Mouse (Mus musculus) cerebellum, adult 9-11 months (tissue): ENCODE measurements around the gene Dgkd.
"Not testable (repeated sequence)": the region's sequence is repeated elsewhere in the genome, so short reads cannot be mapped to it uniquely, and the experiment has no call there.

Source experiments
- DNase-seq: peaks from one replicate; pipeline ENCODE4 v3.0.0; 2022

Gene Dgkd

DNA sequence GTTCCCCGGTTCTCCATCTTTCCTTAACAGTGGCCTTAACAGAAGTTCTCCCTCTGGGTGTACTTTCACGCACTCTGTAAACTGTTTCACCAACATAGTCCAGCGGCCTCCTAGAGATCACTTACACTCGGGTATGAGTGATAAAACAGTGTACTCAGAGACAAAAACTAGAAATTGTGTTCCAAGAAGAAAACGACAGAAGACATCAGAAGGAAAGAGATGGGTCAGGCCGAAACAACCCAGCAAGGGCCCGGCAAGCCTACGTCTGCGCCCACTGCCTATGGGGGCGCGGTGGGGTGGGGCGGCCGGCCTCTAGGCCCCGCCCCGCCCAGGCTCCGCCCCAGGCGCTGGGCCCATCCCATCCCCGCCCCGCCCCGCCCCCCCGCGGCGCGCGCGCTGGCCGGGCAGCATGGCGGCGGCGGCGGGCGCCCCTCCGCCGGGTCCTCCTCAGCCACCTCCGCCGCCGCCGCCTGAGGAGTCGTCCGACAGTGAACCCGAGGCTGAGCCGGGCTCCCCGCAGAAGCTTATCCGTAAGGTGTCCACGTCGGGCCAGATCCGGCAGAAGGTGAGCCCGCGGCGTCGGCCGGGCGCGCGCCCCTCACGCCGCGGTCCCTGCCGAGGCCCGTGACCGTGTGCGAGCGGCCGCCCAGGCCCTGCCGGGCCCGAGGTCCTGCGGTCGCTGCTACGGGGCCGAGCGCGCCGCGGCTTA lies at the start of gene Dgkd:
TSS of gene Dgkd (plus strand) at position 396 of the 709 bp plus-strand sequence.
- peak; percentile 78 for DNase-seq

DNA sequence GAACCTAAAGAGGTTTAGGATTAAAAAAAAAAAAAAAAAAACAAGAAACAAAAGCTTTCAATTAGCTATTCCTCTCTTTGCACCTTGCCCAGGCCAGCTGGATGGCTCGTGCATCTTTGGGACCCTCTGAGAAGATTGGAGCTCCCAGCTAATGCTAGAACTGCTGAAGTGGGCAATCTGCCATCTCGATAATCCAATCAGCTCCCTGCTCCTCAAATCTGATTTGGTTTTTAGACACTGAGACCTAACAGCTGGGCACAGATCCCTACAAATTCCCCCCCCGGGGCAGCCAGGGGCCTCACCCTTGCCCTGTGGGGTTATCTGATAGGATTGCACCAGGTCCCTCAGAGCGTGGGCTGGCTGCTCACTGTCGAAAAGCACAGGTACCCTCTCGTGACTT lies 49.5 kb upstream of the Dgkd start, which contains the start of gene Sag:
TSS of gene Sag (plus strand) at position 105 of the 400 bp plus-strand sequence.
- DNase-seq = no peak

DNA sequence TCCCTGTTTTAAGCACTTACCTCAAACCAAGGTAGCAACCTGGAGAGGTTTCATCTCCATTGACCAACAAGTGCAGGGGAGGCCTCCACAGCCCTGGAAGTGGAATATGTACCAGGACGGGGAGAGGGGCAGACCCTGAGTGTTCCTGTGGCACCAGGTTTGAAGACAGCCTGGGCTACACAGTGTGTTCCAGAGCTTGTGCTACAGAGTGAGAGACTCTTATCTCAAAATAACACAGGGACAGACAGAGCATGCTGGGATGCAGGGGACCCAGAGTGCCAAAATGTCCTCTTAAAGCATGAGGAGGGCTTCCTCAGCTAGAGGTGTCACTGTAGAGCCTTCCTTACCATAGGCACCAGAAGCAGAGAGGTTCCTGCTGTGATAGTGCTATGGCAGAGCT lies 45.3 kb upstream of the Dgkd start:
- DNase-seq = no peak

DNA sequence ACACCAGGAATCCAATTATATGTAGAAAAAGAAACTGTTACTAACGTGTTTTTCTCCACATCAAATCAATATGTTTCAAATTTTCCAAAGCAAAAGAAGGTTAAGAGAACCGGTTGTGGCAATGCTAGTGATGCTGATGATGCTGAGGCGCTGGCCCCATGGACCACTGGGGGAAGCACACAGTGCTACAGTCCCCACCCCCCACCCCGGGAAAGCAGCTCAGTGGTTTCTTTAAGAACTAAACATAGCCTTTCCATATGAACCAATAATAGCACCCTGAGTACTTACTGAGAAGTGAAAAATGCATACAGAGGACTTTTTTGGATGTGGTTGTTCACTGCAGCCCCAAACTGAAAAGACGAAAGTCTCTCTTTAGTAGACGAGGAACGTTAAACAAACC lies 41.7 kb upstream of the Dgkd start:
- no peak for DNase-seq

DNA sequence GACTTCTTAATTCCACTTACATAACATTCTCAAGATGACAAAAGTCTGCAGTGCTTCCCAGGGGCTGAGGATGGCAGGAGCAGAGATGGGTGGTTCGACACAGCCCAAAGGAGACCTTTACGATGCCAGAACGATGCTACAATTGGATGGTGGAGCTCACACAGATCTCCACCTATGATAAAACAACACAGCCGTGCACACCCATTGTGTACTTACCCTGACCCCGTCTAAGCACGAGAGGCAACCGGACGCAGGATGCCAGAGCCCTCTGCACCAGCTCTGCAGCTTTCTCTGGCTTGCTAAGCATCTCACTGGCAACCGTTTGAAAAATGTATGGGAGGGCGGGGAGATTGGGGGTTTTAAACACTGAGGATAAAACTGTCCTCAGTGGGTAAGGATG lies 41.0 kb upstream of the Dgkd start:
- DNase-seq = no peak

DNA sequence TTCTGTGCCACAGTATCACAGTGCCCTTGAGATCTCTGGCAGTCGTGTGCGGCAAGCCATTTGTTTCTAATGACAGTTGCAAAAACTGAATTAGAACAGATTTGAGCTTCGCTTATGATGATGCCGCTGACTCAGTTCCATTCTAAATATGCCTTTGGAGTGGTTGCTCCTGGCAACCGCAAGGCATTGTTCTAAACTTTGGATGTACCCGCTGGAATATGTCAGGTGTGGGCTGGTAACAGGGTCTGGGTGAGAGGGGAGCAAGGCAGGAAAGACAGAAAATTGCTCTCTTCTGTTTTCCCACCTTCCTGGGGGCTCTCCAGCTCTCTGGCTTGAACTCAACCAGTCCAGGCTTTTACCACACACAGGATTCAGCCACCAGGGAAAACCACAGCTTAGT lies 39.9 kb upstream of the Dgkd start:
- no peak for DNase-seq

DNA sequence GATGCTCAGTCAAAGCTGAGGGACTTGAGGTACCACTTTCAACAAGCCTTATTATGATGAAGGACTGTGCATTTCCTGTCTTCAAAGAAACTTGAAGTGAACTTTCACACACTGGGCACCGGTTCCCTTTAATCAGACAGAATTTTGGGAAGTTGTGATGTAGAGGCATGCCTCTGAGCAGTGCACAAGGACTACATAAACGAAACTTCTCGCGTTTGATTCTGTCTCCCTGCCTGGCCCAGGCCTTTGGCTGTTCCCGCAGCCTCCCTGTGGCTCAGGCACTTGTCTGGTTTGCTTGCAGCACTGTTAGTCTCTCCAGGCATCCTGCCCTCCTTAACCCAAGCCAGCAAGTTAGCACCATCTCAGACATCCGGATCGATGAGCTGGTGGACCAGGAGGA lies 39.4 kb upstream of the Dgkd start:
- peak; percentile 45 for DNase-seq

DNA sequence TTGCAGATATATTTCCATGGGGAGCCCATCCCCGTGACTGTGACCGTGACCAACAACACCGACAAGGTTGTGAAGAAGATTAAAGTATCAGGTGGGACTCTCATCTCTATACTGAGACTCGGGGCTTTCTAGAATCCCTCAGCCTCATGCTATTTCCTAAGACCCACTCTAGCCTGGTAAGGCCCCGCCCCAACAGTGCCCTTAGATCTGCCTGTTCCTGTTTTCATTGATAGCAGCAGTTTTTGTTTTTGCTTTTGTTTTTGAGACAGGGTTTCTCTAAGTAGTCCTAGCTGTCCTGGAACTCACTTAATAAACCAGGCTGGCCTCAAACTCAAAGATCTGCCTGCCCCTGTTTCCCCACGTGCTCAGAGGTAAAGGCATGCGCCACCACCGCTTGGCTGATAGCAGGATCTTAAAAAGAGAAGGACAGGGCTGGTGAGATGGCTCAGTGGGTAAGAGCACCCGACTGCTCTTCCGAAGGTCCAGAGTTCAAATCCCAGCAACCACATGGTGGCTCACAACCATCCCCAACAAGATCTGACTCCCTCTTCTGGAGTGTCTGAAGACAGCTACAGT lies 28.6 kb upstream of the Dgkd start:
- no peak for DNase-seq

DNA sequence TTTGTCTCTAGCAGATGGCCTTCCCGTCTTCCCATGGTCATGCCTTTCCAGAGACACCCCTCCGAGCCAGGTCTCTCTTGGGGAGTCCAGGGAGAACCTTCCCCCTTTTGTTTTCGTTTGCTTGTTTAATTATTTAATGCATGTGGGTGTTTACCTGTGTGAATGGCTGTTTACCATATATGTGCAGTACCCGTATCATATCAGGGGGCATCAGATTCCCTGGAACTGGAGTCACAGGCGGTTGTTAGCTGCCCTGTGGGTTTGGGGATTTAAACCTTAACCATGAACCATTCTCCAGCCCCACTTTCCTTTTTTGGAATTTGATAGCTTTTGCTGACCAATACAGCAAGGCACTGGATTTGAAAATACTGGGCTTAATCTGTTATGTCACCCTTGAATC lies 27.8 kb upstream of the Dgkd start:
- DNase-seq = no peak

DNA sequence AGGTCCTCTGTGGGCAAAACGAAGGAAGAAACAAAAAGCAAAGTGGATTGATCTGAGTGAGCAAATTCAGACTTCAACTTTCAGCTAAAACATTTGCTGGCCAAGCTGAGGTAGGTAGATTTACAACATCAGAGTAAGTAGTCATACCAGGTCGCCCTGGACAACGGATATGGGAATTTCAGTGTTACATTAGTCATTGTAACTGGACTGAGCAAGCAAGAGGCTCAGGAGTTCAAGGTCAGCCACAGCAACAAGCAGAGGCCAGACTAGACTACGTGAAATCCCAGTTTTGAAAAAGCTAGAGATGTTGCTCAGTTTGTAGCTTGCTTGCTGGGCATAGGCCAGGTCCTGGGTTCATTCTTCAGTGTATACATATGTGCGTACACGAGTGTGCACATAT lies 27.1 kb upstream of the Dgkd start:
- no peak for DNase-seq

DNA sequence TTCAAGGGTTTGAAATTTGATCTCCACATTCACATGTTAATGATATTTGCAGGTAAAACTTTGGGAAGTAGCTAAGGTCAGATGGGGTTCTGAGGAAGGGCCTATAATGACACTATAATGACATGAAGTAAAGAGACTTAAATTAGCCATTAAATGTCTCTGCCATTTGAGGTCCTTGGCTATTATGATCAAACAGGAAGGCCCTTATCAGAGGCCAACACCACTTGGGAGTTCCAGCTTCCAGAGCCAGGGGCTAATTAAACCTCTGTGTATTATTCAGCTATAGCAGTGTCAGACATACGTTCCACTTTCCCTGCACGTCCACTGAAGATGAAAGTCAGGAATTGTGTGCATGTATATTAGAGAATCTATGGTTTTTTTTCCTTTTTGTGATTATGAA lies 26.6 kb upstream of the Dgkd start:
- DNase-seq = no peak

DNA sequence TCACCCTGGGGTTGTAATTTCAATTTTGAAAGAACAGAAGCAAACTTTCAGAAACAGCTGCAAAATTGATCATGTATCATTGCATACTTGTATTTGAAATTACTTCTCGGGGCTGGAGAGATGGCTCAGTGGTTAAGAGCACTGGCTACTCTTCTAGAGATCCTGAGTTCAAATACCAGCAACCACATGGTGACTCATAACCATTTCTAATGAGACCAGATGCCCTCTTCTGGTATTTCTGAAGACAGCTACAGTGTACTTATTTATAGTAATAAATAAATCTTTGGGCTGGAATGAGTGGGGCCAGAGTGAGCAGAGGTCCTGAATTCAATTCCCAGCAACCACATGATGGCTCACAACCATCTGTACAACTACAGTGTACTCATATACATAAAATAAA lies 25.6 kb upstream of the Dgkd start:
- not testable (repeated sequence) for DNase-seq

DNA sequence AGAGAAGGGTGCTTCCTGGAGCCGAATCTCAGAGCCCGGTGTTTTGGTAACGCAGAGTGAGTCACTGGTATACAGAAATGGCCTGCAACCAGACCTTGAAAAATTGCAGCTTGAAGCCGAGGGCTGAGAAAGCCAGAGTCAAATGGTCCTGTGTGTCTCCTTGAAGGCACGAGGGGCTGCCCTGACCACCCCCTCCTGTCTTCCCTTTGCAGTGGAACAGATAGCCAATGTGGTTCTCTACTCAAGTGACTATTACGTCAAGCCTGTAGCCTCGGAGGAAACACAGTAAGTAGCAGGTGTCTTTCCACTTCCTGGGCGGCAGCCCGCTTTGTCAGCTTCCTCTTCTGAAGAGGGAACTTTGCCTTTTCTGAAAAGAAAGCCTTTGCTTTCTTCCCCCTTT lies 24.9 kb upstream of the Dgkd start:
- DNase-seq = no peak

DNA sequence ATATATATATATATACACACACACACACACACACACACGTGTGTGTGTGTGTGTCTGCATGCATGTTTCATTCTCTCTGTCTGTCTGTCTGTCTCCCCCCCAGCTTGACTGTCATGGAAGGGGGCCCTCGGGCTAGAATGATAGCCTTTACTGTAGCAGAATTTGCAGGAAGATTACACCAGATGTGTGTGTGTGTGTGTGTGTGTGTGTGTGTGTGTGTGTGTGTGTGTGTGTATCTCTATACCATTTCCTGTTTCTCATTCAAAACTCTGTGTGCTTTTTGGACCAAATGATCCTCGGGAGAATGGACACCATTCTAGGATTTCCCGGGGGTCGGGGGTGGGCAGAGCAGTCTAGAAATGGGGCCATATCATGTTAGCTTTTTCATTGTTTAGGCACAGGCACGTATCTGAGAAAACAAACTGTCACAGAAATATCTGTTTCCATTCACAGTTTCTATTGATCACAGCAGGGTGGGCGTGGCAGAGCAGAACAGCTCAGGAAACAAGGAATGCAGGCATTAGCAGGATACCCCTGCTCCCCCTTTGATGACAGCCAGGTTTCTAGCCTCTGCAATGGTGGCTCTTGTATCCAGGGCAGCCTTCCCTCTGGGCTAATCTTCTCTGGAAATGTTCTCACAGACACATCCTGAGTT lies 24.0 kb upstream of the Dgkd start:
- DNase-seq = no peak

DNA sequence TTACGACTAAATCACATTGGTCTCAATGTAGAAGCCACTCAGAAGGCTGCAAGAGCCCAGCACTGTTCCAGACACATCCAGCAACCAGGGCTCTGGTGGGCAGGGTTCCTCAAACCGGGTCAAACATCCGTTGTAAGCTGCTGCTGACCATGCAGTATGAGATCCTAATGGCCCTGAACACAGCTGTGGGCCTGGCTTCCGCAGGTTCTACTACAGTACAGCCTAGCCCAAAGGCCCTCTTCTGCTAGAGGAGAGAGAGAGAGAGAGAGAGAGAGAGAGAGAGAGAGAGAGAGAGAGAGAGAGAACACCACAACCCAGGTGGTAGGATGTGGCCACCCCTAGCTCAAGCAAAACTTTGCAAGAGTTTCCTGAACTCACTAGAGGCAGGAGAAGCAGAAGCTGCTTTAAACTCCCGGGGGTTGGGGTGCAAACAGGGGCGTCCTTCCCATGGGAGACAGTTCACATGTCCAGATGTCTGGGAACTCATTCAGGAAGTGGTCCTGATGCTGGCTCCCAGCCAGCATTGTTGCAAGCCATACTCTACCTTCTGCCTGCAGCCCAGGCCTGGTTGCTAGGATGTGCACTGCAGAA lies 23.4 kb upstream of the Dgkd start:
- no peak for DNase-seq

DNA sequence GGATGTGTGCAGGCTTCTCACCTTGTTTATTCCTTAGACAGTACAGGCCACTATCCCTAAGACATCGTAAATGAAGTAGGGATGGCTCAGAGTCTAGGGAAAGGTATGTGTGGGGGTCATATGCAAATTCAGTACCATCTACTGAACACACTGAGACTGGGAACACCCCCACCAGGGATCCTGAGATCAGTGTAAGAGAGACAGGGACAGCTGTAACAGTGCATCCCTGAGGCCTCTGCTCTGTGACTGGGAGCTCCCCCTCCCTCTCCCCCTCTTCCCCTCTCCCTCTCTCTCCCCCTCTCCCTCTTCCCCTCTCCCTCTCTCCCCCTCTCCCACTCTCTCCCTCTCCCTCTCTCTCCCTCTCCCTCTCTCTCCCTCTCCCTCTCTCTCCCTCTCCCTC lies 16.6 kb upstream of the Dgkd start:
- DNase-seq = no peak

DNA sequence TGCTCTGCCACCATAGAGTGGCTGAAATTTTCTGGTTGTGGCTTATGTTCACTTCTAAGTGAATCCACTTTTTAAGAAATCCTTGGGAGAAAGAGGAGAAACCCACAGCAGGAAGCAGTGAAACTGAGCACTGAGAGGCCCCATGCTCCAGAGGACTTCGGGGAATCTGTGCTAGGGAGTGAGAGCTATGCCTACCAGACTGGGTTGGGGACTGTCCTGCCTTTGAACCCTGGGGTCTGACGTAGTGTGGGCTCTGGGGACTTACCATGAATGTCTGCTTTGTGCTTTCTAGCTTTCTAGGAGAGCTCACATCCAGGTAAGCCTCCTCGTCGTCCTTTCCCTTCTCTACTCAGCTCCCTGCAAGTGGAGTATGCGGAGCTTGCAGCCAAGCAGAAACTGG lies 16.1 kb upstream of the Dgkd start:
- DNase-seq = no peak

DNA sequence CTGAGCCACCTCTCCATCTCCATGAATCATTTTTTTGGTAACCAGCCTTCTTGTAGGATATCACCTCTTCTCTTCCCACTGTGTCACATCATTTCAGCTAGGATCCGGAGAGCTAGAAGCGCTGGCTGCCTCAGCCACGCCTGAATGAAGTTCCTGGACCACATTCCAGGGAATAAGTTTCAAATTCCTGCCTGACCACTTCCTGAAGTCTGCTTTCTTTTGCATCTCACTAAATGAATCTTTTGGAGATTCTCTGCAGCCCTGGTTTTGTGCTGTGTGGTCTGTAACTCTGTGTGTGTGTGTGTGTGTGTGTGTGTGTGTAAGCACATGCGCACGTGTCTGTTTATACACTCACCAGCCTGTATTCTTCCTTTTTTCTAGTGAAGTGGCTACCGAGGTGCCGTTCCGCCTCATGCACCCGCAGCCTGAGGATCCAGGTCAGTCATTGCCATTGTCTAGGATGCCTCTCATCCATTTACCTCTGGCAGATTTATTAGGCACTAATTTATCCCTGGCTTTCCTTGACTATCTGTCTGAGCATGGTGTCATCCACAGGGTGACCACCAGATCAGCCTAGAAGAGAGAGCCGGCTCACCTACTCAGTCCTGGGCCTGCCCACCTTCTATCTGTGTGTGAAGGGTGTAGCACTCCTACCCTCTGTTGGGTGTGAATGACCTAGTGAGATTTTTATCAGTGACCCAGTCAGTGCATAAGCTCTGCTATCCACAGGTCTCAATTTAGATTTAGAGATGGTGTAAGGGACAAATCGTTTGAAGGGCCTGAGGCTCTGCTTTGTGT lies 12.5 kb upstream of the Dgkd start:
- no peak for DNase-seq

DNA sequence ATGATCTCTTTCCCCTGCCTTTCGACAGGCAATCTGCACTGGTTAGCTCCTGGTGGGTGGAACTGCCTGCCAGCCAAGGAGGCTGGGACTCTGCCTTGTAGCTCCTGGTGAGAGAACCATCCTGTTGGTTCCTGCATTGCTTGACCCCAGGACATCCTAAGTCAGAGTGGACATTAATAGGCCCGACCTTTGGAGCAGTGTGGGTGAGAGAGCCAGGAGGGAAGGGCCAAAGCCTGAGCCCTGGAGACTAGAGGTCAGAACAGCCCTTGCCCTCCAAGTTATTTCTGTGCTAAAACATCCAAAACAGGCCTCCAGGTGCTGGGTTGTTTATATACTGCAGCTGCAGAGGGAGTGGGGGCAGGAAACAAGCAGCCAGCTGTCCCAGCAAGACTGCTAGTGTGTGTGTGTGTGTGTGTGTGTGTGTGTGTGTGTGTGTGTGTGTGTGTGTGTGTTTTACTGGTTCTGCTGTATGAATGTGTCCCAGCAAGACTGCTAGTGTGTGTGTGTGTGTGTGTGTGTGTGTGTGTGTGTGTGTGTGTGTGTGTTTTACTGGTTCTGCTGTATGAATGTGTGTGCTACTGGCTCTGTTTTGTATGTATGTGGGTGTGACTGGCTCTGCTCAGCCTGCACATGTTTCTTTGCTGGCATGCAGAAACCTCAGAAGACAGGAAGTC lies 6.1 kb upstream of the Dgkd start:
- DNase-seq = no peak

DNA sequence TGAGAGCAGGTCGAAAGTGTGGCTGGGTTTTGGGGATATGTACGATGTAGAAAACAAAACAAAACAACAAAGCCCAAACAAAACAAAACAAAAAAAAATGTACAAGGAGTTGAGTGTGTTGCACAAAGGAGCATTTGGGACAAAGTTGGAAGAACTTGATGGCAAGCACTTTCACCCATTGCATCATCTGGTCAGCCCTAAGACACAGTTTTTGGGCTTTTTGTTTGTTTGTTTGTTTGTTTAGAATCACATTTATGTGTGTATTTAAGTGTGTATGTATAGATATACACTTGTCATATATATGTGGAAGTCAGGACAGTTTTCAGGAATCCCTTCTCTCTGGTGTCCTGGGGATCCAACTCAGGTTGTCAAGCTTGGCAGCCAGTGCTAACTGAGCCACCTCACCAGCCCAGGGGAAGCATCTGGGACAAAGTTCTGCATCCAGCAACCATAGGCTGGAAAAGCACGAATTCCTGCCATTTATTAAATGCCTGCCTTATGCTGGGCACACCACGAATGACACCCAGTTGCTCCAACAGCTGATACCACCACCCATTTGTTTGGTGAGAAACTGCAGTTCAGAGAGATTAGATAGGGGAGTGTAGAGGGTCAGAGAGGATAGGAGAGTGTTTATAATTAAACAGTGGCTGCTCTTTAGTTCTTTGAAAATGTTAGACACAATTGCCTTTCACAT lies 5.5 kb upstream of the Dgkd start:
- no peak for DNase-seq

DNA sequence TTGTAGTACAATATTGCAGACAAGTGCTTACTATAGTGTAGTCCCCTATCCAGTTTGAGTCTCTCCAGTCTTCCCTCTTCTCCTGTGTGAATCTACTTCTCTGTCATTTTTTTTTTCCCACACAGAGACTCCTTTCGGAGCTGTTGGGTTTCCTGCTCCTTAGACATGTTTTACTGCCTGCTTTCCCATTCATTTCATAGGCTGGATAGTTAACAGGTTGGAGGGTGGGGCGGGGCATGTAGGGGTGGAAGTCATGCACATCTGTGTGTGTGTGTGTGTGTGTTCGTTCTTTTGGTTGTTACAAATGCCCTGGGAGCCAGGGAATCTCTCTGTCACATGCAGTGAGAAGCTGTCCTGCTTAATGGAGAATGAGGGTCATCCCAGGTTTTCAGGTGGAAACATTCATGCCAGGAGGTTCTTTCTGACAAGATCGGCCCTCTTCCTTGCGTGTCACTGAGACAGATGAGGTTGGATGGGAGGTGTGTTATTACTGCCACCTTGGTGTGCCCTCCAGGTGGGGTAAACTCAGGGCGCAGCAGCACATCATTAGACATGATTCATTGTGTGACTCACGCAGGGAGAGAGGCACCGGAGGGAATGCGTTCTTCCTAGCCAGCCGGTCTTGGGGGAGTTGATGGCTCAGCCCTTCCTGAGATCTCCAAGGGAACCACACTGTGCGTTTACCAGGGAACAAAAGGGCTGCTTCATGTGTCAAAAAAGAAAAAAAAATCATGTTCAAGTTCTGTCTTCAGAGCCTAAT lies 4.7 kb upstream of the Dgkd start:
- DNase-seq = no peak
